7 mouse cellular contexts compared by ENCODE assay signal in the genomic region with DNA sequence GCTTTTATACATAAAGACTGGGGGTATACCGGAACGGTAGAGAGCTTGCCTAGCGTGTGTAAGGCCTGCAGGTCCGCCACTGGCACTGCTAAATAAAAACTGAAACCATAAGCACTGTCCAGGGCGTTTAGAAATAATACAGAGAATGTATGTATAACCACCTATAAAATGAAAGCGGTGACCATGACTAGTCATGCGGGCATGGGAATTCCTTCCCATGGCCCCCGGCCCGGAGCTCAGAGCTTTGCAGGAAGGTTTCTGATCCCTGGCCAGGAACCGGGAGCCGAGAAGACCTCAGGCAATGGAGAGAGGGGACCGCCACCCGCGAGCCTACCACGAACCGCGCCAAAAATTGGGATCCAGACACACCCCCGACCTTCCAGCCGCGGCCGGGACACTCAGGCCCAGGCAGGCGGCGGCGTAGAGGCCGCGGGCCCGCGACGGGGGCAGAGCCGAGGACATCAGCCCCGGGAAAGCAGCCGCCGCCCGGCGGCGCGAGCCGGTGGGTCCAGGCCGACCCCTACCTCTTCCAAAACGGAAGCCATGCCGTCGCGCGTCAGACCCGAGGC. TPM values are rescaled to one million over a fixed set of nuclear protein-coding genes. Genes with fewer than 3 reads are reported as not detected.
DNase-seq lines count a peak whose midpoint lies in the region; ATAC-seq lines count a peak whose summit lies in the region.

No protein-coding gene starts in this region.

- H3K27me3 ChIP-seq in neural tube, embryonic 11.5 days (ENCODE audit: control insufficient read depth, insufficient read depth, low read length), result no peaks in the 10 kb centered on the region
- no peaks in the 10 kb centered on the region for H3K27me3 ChIP-seq in forebrain, embryonic 12.5 days

- peak; percentile 78 for ATAC-seq in neural tube, embryonic 11.5 days (ENCODE audit: insufficient read depth, low FRiP score, low TSS enrichment)
- peak; percentile 79 for ATAC-seq in forebrain, embryonic 12.5 days (ENCODE audit: low FRiP score)
- ATAC-seq in megakaryocyte, adult 5-6 weeks (ENCODE audit: poor library complexity, severe bottlenecking), result peak; percentile 7

- under 1% methylated on average over 44 of the region's 45 CpGs for WGBS in neural tube, embryonic 11.5 days
- under 1% methylated on average over 45 of the region's 45 CpGs for WGBS in forebrain, embryonic 12.5 days

- H3K4me2 ChIP-seq in neural tube, embryonic 11.5 days (ENCODE audit: low read depth), result peak overlapping the region; percentile 69
- H3K4me2 ChIP-seq in forebrain, embryonic 12.5 days, result peak overlapping the region; percentile 71

- no peaks in the 10 kb centered on the region for H3K36me3 ChIP-seq in neural tube, embryonic 11.5 days (ENCODE audit: control insufficient read depth, insufficient read depth, low read length)
- peaks cover 8% of the 10 kb centered on the region for H3K36me3 ChIP-seq in forebrain, embryonic 12.5 days (replicated peaks)

- peak overlapping the region; percentile 89 for H3K4me3 ChIP-seq in neural tube, embryonic 11.5 days (ENCODE audit: low read depth, low read length)
- peak overlapping the region; percentile 90 for H3K4me3 ChIP-seq in forebrain, embryonic 12.5 days (replicated peaks)

- peaks cover 16% of the 10 kb centered on the region for H3K4me1 ChIP-seq in neural tube, embryonic 11.5 days (ENCODE audit: control insufficient read depth, insufficient read depth, low read length)
- H3K4me1 ChIP-seq in forebrain, embryonic 12.5 days, result peaks cover 22% of the 10 kb centered on the region

- H3K9me3 ChIP-seq in neural tube, embryonic 11.5 days (ENCODE audit: control insufficient read depth, low read length), result no peaks in the 10 kb centered on the region
- H3K9me3 ChIP-seq in forebrain, embryonic 12.5 days, result no peaks in the 10 kb centered on the region

- no peak for DNase-seq in neural tube, embryonic 11.5 days (ENCODE audit: low spot score)
- DNase-seq in neural tube, embryonic 10.5 days (ENCODE audit: extremely low spot score, low spot score), result no peak
- peak; percentile 8 for DNase-seq in brain, embryonic 18.5 days (ENCODE audit: low read depth, low spot score)
- DNase-seq in induced T-regulatory cell, adult 2 months (ENCODE audit: low read depth), result peak; percentile 71
- peak; percentile 32 to 44 for DNase-seq in urinary bladder, postnatal 36 days (ENCODE audit: low spot score in 2 of 2)

- peak overlapping the region; percentile 94 for H3K9ac ChIP-seq in neural tube, embryonic 11.5 days (ENCODE audit: low read length)
- peak overlapping the region; percentile 96 for H3K9ac ChIP-seq in forebrain, embryonic 12.5 days

- H3K27ac ChIP-seq in neural tube, embryonic 11.5 days (ENCODE audit: low read depth, low read length), result peak overlapping the region; percentile 98
- peak overlapping the region; percentile 99 for H3K27ac ChIP-seq in forebrain, embryonic 12.5 days

RNA-seq across cellular contexts. Expression of gene Cacybp, which starts 0.5 kb away (rescaled TPM):
- 295 and 310 TPM in 2 replicates for polyA plus RNA-seq in neural tube, embryonic 11.5 days (2014; fragmentation: Nextera tagmentation; extraction: Ambion mirVana)
- 296 and 305 TPM in 2 replicates for polyA plus RNA-seq in forebrain, embryonic 12.5 days (2016; fragmentation: Nextera tagmentation; extraction: Ambion mirVana)
- 122 and 129 TPM in 2 replicates for total RNA-seq in megakaryocyte, adult 5-6 weeks (2015)
- 122 and 124 TPM in 2 replicates for total RNA-seq in megakaryocyte, adult 5-6 weeks (2017)

RNA-seq across cellular contexts. Expression of gene Mrps14, which starts 17.2 kb away (rescaled TPM):
- polyA plus RNA-seq in neural tube, embryonic 11.5 days (2014; fragmentation: Nextera tagmentation; extraction: Ambion mirVana), result 193 and 213 TPM in 2 replicates
- polyA plus RNA-seq in forebrain, embryonic 12.5 days (2016; fragmentation: Nextera tagmentation; extraction: Ambion mirVana), result 240 and 244 TPM in 2 replicates
- 109 and 125 TPM in 2 replicates for total RNA-seq in megakaryocyte, adult 5-6 weeks (2015)
- total RNA-seq in megakaryocyte, adult 5-6 weeks (2017), result 90.6 and 95.8 TPM in 2 replicates

RNA-seq across cellular contexts. Expression of gene Tnn, which starts 58.8 kb away (rescaled TPM):
- 0.04 and 0.08 TPM in 2 replicates for polyA plus RNA-seq in neural tube, embryonic 11.5 days (2014; fragmentation: Nextera tagmentation; extraction: Ambion mirVana)
- polyA plus RNA-seq in forebrain, embryonic 12.5 days (2016; fragmentation: Nextera tagmentation; extraction: Ambion mirVana), result 0.03 and 0.11 TPM in 2 replicates
- total RNA-seq in megakaryocyte, adult 5-6 weeks (2015), result not detected in 2 replicates
- not detected in 2 replicates for total RNA-seq in megakaryocyte, adult 5-6 weeks (2017)

Comparison
In these comparisons a context has a peak if more than half of its experiments do, and no peak if none do; other contexts are left out.
1. ATAC-seq: peak in every context shown above with its lines; median percentile 79 in forebrain, embryonic 12.5 days; 78 in neural tube, embryonic 11.5 days; 7 in megakaryocyte, adult 5-6 weeks.
2. DNase-seq: peak in brain, embryonic 18.5 days (single experiment), induced T-regulatory cell, adult 2 months (single experiment) and urinary bladder, postnatal 36 days (2 of 2); none in neural tube, embryonic 11.5 days (single experiment) and neural tube, embryonic 10.5 days (single experiment).